Mouse (Mus musculus) CH12.LX (cell line): ENCODE data around the gene Rpl5. TPM values are rescaled to one million over a fixed set of nuclear protein-coding genes. Genes with fewer than 3 reads are reported as not detected.

Experiments used
- DNase-seq: peaks from one replicate; pipeline ENCODE4 v3.0.0-alpha.2; 2013; ENCODE audit errors: extremely low read depth
- H3K27ac ChIP-seq: 2 replicates; pipeline ENCODE4 v1.5.1; 2012; ENCODE audit warnings: low read depth, mild to moderate bottlenecking, control low read depth, moderate library complexity; ENCODE audit not compliant: insufficient read depth
- H3K27me3 ChIP-seq: replicated peaks from 2 replicates; pipeline ENCODE3; 2012; ENCODE audit warnings: inconsistent platforms
- H3K36me3 ChIP-seq, 2 experiments: replicated peaks in 1 of 2; 2 replicates each; pipeline versions ENCODE3 to v1.6.1; 2012; ENCODE audit warnings: inconsistent platforms in 1 of 2, low read length in 1 of 2, mild to moderate bottlenecking in 1 of 2, mixed read lengths in 1 of 2, moderate library complexity in 1 of 2; ENCODE audit not compliant: control insufficient read depth in 1 of 2, insufficient read depth in 1 of 2
- H3K4me1 ChIP-seq, 2 experiments: 2 replicates each; pipeline ENCODE4 v1.6.1; 2012; ENCODE audit warnings: inconsistent platforms in 1 of 2, moderate library complexity in 1 of 2; ENCODE audit not compliant: insufficient read depth in 2 of 2, control insufficient read depth in 1 of 2
- H3K4me2 ChIP-seq: 2 replicates; pipeline ENCODE4 v1.6.1; 2012; ENCODE audit warnings: low read depth, mild to moderate bottlenecking, control low read depth; ENCODE audit not compliant: poor library complexity, insufficient read depth, severe bottlenecking
- H3K4me3 ChIP-seq, 3 experiments: fragments of 150-350 bp in 1 of 3; sonication (generic) in 1 of 3; replicated peaks in 1 of 3; 2 replicates each; pipeline versions ENCODE3 to v1.5.1; 2011 to 2012; ENCODE audit warnings: low read depth in 2 of 3, low read length in 2 of 3, mild to moderate bottlenecking in 2 of 3, moderate library complexity in 2 of 3, control low read depth in 1 of 3, improper control_type of control experiment in 1 of 3, inconsistent platforms in 1 of 3, mixed read lengths in 1 of 3; ENCODE audit not compliant: poor library complexity in 1 of 3
- H3K79me2 ChIP-seq: replicated peaks from 2 replicates; pipeline ENCODE4 v1.6.1; 2012; ENCODE audit warnings: mild to moderate bottlenecking, moderate library complexity; ENCODE audit not compliant: control insufficient read depth, poor library complexity, insufficient read depth, severe bottlenecking; ENCODE audit errors: extremely low read depth
- H3K9ac ChIP-seq: 2 replicates; pipeline ENCODE4 v1.6.1; 2012; ENCODE audit warnings: low read depth, mild to moderate bottlenecking, control low read depth, moderate library complexity; ENCODE audit not compliant: insufficient read depth
- H3K9me3 ChIP-seq: replicated peaks from 2 replicates; pipeline ENCODE3; 2012; ENCODE audit warnings: low read length, inconsistent platforms, mixed read lengths
- BHLHE40 ChIP-seq: IDR thresholded peaks from 2 replicates; pipeline ENCODE4 v1.6.1; 2011; ENCODE audit warnings: mild to moderate bottlenecking, low read depth, low read length, improper control_type of control experiment
- CHD1 ChIP-seq: IDR thresholded peaks from 2 replicates; pipeline ENCODE4 v1.6.1; 2012; ENCODE audit warnings: low read depth, low read length, improper control_type of control experiment, inconsistent platforms
- CHD2 ChIP-seq: IDR thresholded peaks from 2 replicates; pipeline ENCODE4 v1.6.1; 2011; ENCODE audit warnings: low read length, improper control_type of control experiment
- CTCF ChIP-seq, 2 experiments: IDR thresholded peaks in 1 of 2; conservative IDR thresholded peaks in 1 of 2; 2 replicates each; pipeline ENCODE4 v1.5.1; 2011 to 2012; ENCODE audit warnings: low read depth in 2 of 2, low read length in 2 of 2, improper control_type of control experiment in 1 of 2, inconsistent platforms in 1 of 2, mild to moderate bottlenecking in 1 of 2, moderate library complexity in 1 of 2
- E2F4 ChIP-seq: IDR thresholded peaks from 2 replicates; pipeline ENCODE4 v1.6.1; 2011; ENCODE audit warnings: low read depth, low read length, improper control_type of control experiment; ENCODE audit not compliant: insufficient replicate concordance
- ELF1 ChIP-seq: IDR thresholded peaks from 2 replicates; pipeline ENCODE4 v1.6.1; 2014; ENCODE audit warnings: low read depth, mild to moderate bottlenecking, inconsistent platforms, low read length, improper control_type of control experiment
- EP300 ChIP-seq: IDR thresholded peaks from 2 replicates; pipeline ENCODE4 v1.6.1; 2011; ENCODE audit warnings: low read length, improper control_type of control experiment
- ETS1 ChIP-seq: conservative IDR thresholded peaks from 2 replicates; pipeline ENCODE4 v1.6.1; 2012; ENCODE audit warnings: low read depth, mild to moderate bottlenecking, inconsistent platforms, low read length, improper control_type of control experiment, moderate library complexity
- GABPA ChIP-seq: IDR thresholded peaks from 2 replicates; pipeline ENCODE4 v1.6.1; 2012; ENCODE audit warnings: low read depth, low read length, improper control_type of control experiment, inconsistent platforms; ENCODE audit not compliant: insufficient replicate concordance
- HCFC1 ChIP-seq: IDR thresholded peaks from 2 replicates; pipeline ENCODE4 v1.6.1; 2012; ENCODE audit warnings: low read depth, mild to moderate bottlenecking, inconsistent platforms, low read length, improper control_type of control experiment
- IRF4 ChIP-seq: IDR thresholded peaks from 2 replicates; pipeline ENCODE4 v1.6.1; 2014; ENCODE audit warnings: low read depth, mild to moderate bottlenecking, inconsistent platforms, low read length, improper control_type of control experiment
- JUN ChIP-seq: IDR thresholded peaks from 2 replicates; pipeline ENCODE4 v1.6.1; 2011; ENCODE audit warnings: low read depth, mild to moderate bottlenecking, low read length, improper control_type of control experiment, moderate library complexity; ENCODE audit not compliant: insufficient read depth
- JUND ChIP-seq: conservative IDR thresholded peaks from 2 replicates; pipeline ENCODE4 v1.6.1; 2011; ENCODE audit warnings: low read depth, low read length, improper control_type of control experiment
- KAT2A ChIP-seq: IDR thresholded peaks from 2 replicates; pipeline ENCODE4 v1.6.1; 2012; ENCODE audit warnings: low read length, improper control_type of control experiment, inconsistent platforms; ENCODE audit not compliant: insufficient replicate concordance
- MAFK ChIP-seq: IDR thresholded peaks from 2 replicates; pipeline ENCODE4 v1.6.1; 2011; ENCODE audit warnings: low read length, improper control_type of control experiment; ENCODE audit not compliant: insufficient replicate concordance
- MAX ChIP-seq: IDR thresholded peaks from 2 replicates; pipeline ENCODE4 v1.6.1; 2011; ENCODE audit warnings: low read length, improper control_type of control experiment
- MAZ ChIP-seq: IDR thresholded peaks from 2 replicates; pipeline ENCODE4 v1.6.1; 2012; ENCODE audit warnings: low read depth, mild to moderate bottlenecking, inconsistent platforms, low read length, improper control_type of control experiment, moderate library complexity
- MEF2A ChIP-seq: IDR thresholded peaks from 2 replicates; pipeline ENCODE4 v1.6.1; 2014; ENCODE audit warnings: low read depth, mild to moderate bottlenecking, inconsistent platforms, low read length, improper control_type of control experiment, borderline replicate concordance
- MXI1 ChIP-seq: IDR thresholded peaks from 2 replicates; pipeline ENCODE4 v1.6.1; 2011; ENCODE audit warnings: mild to moderate bottlenecking, low read depth, low read length, improper control_type of control experiment
- MYC ChIP-seq: IDR thresholded peaks from 2 replicates; pipeline ENCODE4 v1.6.1; 2011; ENCODE audit warnings: low read depth, mild to moderate bottlenecking, improper control_type of control experiment, low read length
- NELFE ChIP-seq: IDR thresholded peaks from 2 replicates; pipeline ENCODE4 v1.6.1; 2011; ENCODE audit warnings: low read depth, low read length, improper control_type of control experiment
- NRF1 ChIP-seq: IDR thresholded peaks from 2 replicates; pipeline ENCODE4 v1.6.1; 2014; ENCODE audit warnings: low read depth, mild to moderate bottlenecking, inconsistent platforms, low read length, improper control_type of control experiment, moderate library complexity
- PAX5 ChIP-seq: IDR thresholded peaks from 2 replicates; pipeline ENCODE4 v1.6.1; 2012; ENCODE audit warnings: low read length, inconsistent platforms, mixed read lengths
- POLR2A ChIP-seq: IDR thresholded peaks from 2 replicates; pipeline ENCODE4 v1.6.1; 2011; ENCODE audit warnings: low read depth, mild to moderate bottlenecking, improper control_type of control experiment, low read length
- POLR2AphosphoS2 ChIP-seq: IDR thresholded peaks from 2 replicates; pipeline ENCODE4 v1.6.1; 2011; ENCODE audit warnings: low read depth, low read length, improper control_type of control experiment
- RAD21 ChIP-seq: IDR thresholded peaks from 2 replicates; pipeline ENCODE4 v1.6.1; 2011; ENCODE audit warnings: low read depth, mild to moderate bottlenecking, low read length, improper control_type of control experiment, moderate library complexity
- RCOR1 ChIP-seq: conservative IDR thresholded peaks from 2 replicates; pipeline ENCODE4 v1.6.1; 2012; ENCODE audit warnings: low read depth, mild to moderate bottlenecking, inconsistent platforms, low read length, improper control_type of control experiment
- SIN3A ChIP-seq: IDR thresholded peaks from 2 replicates; pipeline ENCODE4 v1.6.1; 2012; ENCODE audit warnings: low read length, improper control_type of control experiment, inconsistent platforms
- SMC3 ChIP-seq: IDR thresholded peaks from 2 replicates; pipeline ENCODE4 v1.6.1; 2011; ENCODE audit warnings: low read depth, low read length, improper control_type of control experiment
- TBP ChIP-seq: conservative IDR thresholded peaks from 2 replicates; pipeline ENCODE4 v1.6.1; 2011; ENCODE audit warnings: low read depth, low read length, improper control_type of control experiment
- TCF12 ChIP-seq: IDR thresholded peaks from 2 replicates; pipeline ENCODE4 v1.6.1; 2014; ENCODE audit warnings: low read depth, mild to moderate bottlenecking, inconsistent platforms, low read length, improper control_type of control experiment
- UBTF ChIP-seq: IDR thresholded peaks from 2 replicates; pipeline ENCODE4 v1.6.1; 2012; ENCODE audit warnings: low read depth, mild to moderate bottlenecking, inconsistent platforms, low read length, improper control_type of control experiment, moderate library complexity
- USF2 ChIP-seq: conservative IDR thresholded peaks from 2 replicates; pipeline ENCODE4 v1.6.1; 2011; ENCODE audit warnings: low read depth, low read length, improper control_type of control experiment
- ZC3H11A ChIP-seq: IDR thresholded peaks from 2 replicates; pipeline ENCODE4 v1.6.1; 2012; ENCODE audit warnings: low read depth, mild to moderate bottlenecking, inconsistent platforms, low read length, improper control_type of control experiment
- ZKSCAN1 ChIP-seq: IDR thresholded peaks from 2 replicates; pipeline ENCODE4 v1.6.1; 2012; ENCODE audit warnings: low read depth, inconsistent platforms, low read length, improper control_type of control experiment, borderline replicate concordance
- ZMIZ1 ChIP-seq: IDR thresholded peaks from 2 replicates; pipeline ENCODE4 v1.6.1; 2012; ENCODE audit warnings: low read depth, mild to moderate bottlenecking, inconsistent platforms, low read length, improper control_type of control experiment
- ZNF384 ChIP-seq: IDR thresholded peaks from 2 replicates; pipeline ENCODE4 v1.6.1; 2012; ENCODE audit warnings: low read depth, low read length, improper control_type of control experiment, inconsistent platforms
- dilution Hi-C: fragments of 300-500 bp; cut with MboI; formaldehyde crosslinking; loops from 2 replicates; pipeline ENCODE4 v1.14.3; 2020; ENCODE audit warnings: low sequenced_read_pairs; ENCODE audit not compliant: extremely low pct_unique_long_range_greater_than_20kb, extremely low pct_ligation_motif_present
- in situ Hi-C: fragments of 300-500 bp; cut with MboI; formaldehyde crosslinking; loops from 3 replicates; pipeline ENCODE4 v1.14.3; 2019; ENCODE audit warnings: low sequenced_read_pairs, low pct_ligation_motif_present, low pct_unique_long_range_greater_than_20kb, mixed read lengths
- polyA plus RNA-seq: library from polyadenylated mRNA; unstranded; fragments of >175 nt; gene quantifications from 2 replicates; pipeline ENCODE4 v1.2.1, GENCODE M21; 2012; ENCODE audit warnings: low read depth; ENCODE audit not compliant: insufficient read length
- total RNA-seq, 2 experiments: library from RNA; depleted of rRNA; stranded (reverse); fragments of 300-350 nt in 1 of 2; fragments of >200 nt in 1 of 2; gene quantifications; 2 replicates each; pipeline ENCODE4 v1.2.3; 2012 to 2014

The Rpl5 gene
- total RNA-seq (2012; rRNA removed) (728 and 973 TPM in 2 replicates), total RNA-seq (2014; rRNA removed) (368 and 406 TPM in 2 replicates), polyA plus RNA-seq (116 and 236 TPM in 2 replicates)

GRCm38 (mm10) chr5:107900206-107901013 is at the start of gene Rpl5:
Gene Rpl5, plus strand, starts transcription at chr5:107900502.
- Histone ChIP-seq H3K36me3 (peaks cover 30 to 34% of the 10 kb centered on the region in 2 experiments), H3K9me3 (no peaks in the 10 kb centered on the region), H3K9ac (peak within 1 kb of the TSS; percentile 99), H3K4me1 (peaks cover 0 to 31% of the 10 kb centered on the region in 2 experiments; a peak in 2 of 4 replicates), H3K27ac (peak within 1 kb of the TSS; percentile 62), H3K4me2 (peak within 1 kb of the TSS; percentile 93; the same call in 1 of the 2 replicates), H3K79me2 (peaks cover 41% of the 10 kb centered on the region), H3K27me3 (no peaks in the 10 kb centered on the region), H3K4me3 (peak within 1 kb of the TSS; percentile 95 to 100 (median 98))
- dilution Hi-C loops (no loop called here), in situ Hi-C loops (no loop called here)
- TF ChIP-seq RAD21: no peak
- peak; percentile 65 for TF ChIP-seq IRF4
- TF ChIP-seq MXI1: peak; percentile 91
- TF ChIP-seq MEF2A: peak; percentile 79
- TF ChIP-seq ZMIZ1: peak; percentile 96
- TF ChIP-seq TBP: peak; percentile 97
- TF ChIP-seq E2F4: no peak
- 0 out of 2 replicates have a peak, but pooled peaks have one; percentile 22 for TF ChIP-seq ETS1
- TF ChIP-seq CTCF (conservative IDR thresholded peaks at IDR 0.05 in 1 of 2, IDR thresholded peaks at IDR 0.05 in 1 of 2; ENCODE audit: low read depth in 2 of 2, low read length in 2 of 2): peak; percentile 85 to 92
- no peak for TF ChIP-seq RCOR1
- peak; percentile 88 for TF ChIP-seq HCFC1
- TF ChIP-seq ZC3H11A: no peak
- TF ChIP-seq MAFK: 0 out of 2 replicates have a peak, but pooled peaks have one; percentile 6
- peak; percentile 91 for TF ChIP-seq ZNF384
- TF ChIP-seq ZKSCAN1: no peak
- peak; percentile 96 for TF ChIP-seq MYC
- TF ChIP-seq MAX: peak; percentile 94
- peak; percentile 90 for TF ChIP-seq NRF1
- no peak for TF ChIP-seq USF2
- TF ChIP-seq GABPA: peak; percentile 94
- TF ChIP-seq SMC3: no peak
- peak; percentile 93; the same call in 1 of the 2 replicates for TF ChIP-seq UBTF
- TF ChIP-seq POLR2AphosphoS2: peak; percentile 91; the same call in 1 of the 2 replicates
- peak; percentile 68 for TF ChIP-seq ELF1
- TF ChIP-seq JUND: no peak
- TF ChIP-seq BHLHE40: peak; percentile 35; the same call in 1 of the 2 replicates
- TF ChIP-seq KAT2A: peak; percentile 93
- no peak for TF ChIP-seq JUN
- TF ChIP-seq CHD1: no peak
- TF ChIP-seq PAX5: no peak
- TF ChIP-seq EP300: no peak
- 0 out of 2 replicates have a peak, but pooled peaks have one; percentile 73 for TF ChIP-seq SIN3A
- no peak; the same call in 1 of the 2 replicates for TF ChIP-seq MAZ
- TF ChIP-seq NELFE: peak; percentile 97
- peak; percentile 89 for TF ChIP-seq CHD2
- TF ChIP-seq POLR2A: peak; percentile 97
- TF ChIP-seq TCF12: peak; percentile 99
- DNase-seq: peak; percentile 97
